Mouse (Mus musculus) urinary bladder, postnatal 36 days (tissue): ENCODE measurements around the gene Pdzph1.

Experiments
- DNase-seq, 2 experiments: peaks; one replicate each; pipeline ENCODE4 v3.0.0; 2022; ENCODE audit warnings: low spot score in 2 of 2, mixed read lengths in 1 of 2

Gene Pdzph1

GRCm38 (mm10) chr17:58923316-58923866 is 67.8 kb downstream of the Pdzph1 start:
- DNase-seq = no peak

- DNase-seq = no peak
Measured at GRCm38 (mm10) chr17:58922821-58923220, 68.4 kb downstream of the Pdzph1 start.

DNA sequence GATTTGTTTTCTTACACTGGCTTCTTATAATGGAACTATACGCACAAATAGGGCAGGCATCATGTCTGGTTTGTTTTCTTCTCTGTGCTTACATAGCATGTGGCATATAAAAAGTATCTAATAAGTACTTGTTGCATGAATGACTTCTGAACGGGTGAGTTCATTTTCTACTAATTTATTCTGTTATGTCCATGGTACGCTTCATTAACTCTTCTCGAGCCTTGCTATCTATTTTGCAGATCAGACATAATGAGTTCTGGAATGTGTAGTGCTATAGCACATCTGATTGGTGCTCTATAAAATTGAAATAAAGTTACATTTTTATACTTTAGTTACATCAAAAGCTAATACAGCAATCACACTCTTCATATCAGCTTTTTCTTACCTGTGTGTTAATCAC is 71.2 kb downstream of the Pdzph1 start:
- no peak for DNase-seq

- no peak for DNase-seq
Measured at GRCm38 (mm10) chr17:58919061-58919460, 72.1 kb downstream of the Pdzph1 start.

DNA sequence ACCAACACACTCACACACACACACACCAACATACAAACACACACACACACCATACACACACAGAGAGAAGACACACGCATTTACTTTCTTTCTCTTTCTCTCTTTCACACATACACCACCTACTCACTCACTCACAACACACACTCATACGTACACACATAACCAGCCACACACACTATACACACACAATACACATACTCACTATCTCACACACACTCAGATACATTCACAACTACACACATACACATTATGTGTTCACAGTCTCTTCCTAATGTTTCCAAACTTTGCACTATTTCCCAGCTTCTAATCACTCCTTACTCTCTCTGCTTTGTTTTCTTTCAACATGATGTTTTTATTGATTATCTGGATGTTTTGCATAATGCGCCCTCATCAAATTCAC is 72.6 kb downstream of the Pdzph1 start:
- no peak for DNase-seq

GRCm38 (mm10) chr17:58911564-58911963 is 79.6 kb downstream of the Pdzph1 start:
- DNase-seq = no peak

- peak; percentile 14 for DNase-seq
Measured at GRCm38 (mm10) chr17:58909061-58909661, 82.0 kb downstream of the Pdzph1 start.

GRCm38 (mm10) chr17:58906001-58906400 is 85.2 kb downstream of the Pdzph1 start:
- DNase-seq = no peak

DNA sequence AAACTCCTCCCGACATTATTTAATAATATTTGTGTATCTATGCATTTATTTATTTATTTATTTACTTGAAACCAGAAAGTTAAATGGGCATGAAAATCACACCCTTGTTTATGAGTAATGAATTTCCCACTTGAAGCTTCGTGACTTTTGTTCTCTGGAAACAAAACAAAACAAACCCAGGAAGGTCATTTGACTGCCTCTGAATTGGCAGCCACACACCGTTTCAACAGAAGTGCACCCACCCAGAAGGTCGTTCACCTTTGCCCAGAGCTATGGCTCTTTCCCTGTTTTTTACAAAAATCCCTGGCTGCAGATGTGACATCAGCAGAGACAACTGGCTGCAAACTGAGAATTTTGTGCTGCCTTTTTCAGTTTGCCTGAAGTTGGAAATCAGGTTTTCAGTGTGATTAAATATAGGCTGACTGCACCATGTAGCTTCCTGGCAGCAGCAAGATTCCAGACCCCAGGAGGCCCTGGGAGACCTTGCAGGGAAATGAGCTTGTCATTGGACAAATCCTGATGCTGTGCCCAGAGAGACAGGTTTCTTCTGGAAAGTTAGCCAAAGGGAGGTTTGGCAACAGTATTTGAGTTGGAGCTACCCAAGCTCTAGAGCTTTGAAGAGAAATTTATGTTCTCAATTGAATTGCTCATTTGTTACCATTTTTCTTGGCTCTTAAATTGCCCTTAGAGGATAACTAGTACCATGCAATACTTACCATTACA is 99.5 kb downstream of the Pdzph1 start:
- DNase-seq = no peak

- DNase-seq = no peak
Measured at GRCm38 (mm10) chr17:58889905-58890645, 101.1 kb downstream of the Pdzph1 start.

GRCm38 (mm10) chr17:58884393-58884792 is 106.8 kb downstream of the Pdzph1 start:
- DNase-seq = no peak

- DNase-seq = no peak
Measured at GRCm38 (mm10) chr17:58873356-58873755, 117.8 kb downstream of the Pdzph1 start.

DNA sequence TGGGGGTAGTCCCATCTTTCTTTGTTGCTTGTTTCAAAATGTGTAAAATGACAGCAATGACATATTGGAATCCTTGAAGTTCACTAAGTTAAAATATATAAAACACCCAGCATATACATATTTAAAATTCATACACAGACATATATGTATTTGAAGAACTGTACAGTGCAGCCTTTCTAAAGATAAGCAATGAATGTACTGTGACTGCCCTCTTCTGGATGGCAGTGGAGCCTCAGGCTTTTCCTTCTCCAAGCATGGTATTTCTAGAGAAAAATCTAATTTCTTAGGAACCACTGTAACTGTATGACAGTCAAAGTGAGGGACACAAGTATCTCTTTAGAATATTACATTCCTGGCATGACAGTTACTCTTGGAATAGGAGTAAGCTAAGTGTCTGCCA is 120.4 kb downstream of the Pdzph1 start:
- DNase-seq = no peak
